Mouse (Mus musculus) MEL (cell line): ENCODE data around the gene Kctd19.
A peak's percentile ranks its signal among the peaks of the same experiment; 100 is the strongest.

ENCODE experiments used
- BHLHE40 ChIP-seq: IDR thresholded peaks from 2 replicates; pipeline ENCODE4 v1.6.1; 2012; ENCODE audit warnings: low read depth, mild to moderate bottlenecking, inconsistent platforms, low read length, improper control_type of control experiment, borderline replicate concordance
- CTCF ChIP-seq, 3 experiments: IDR thresholded peaks in 2 of 3; conservative IDR thresholded peaks in 1 of 3; 2 replicates each; pipeline ENCODE4 v1.5.1; 2011 to 2012; ENCODE audit warnings: low read length in 3 of 3, low read depth in 2 of 3, mild to moderate bottlenecking in 2 of 3, improper control_type of control experiment in 1 of 3, inconsistent platforms in 1 of 3, mixed read lengths in 1 of 3, moderate library complexity in 1 of 3; ENCODE audit not compliant: control insufficient read depth in 1 of 3, insufficient read depth in 1 of 3, poor library complexity in 1 of 3, severe bottlenecking in 1 of 3
- E2F4 ChIP-seq: IDR thresholded peaks from 2 replicates; pipeline ENCODE4 v1.6.1; 2011; ENCODE audit warnings: low read depth, low read length, improper control_type of control experiment, borderline replicate concordance
- ELF1 ChIP-seq: IDR thresholded peaks from 2 replicates; pipeline ENCODE4 v1.6.1; 2014; ENCODE audit warnings: low read depth, mild to moderate bottlenecking, inconsistent platforms, low read length, improper control_type of control experiment, moderate library complexity
- EP300 ChIP-seq, 2 experiments: IDR thresholded peaks; 2 replicates each; pipeline ENCODE4 v1.6.1; 2011; ENCODE audit warnings: improper control_type of control experiment in 2 of 2, low read length in 2 of 2, low read depth in 1 of 2, mild to moderate bottlenecking in 1 of 2
- MEF2A ChIP-seq: IDR thresholded peaks from 2 replicates; pipeline ENCODE4 v1.6.1; 2014; ENCODE audit warnings: low read depth, mild to moderate bottlenecking, inconsistent platforms, low read length, improper control_type of control experiment; ENCODE audit not compliant: poor library complexity, insufficient replicate concordance, severe bottlenecking; ENCODE audit errors: extremely low read depth
- POLR2A ChIP-seq, 2 experiments: IDR thresholded peaks; 2 replicates each; pipeline ENCODE4 v1.6.1; 2011 to 2012; ENCODE audit warnings: low read length in 2 of 2, mild to moderate bottlenecking in 2 of 2, control low read depth in 1 of 2, improper control_type of control experiment in 1 of 2, low read depth in 1 of 2, moderate library complexity in 1 of 2; ENCODE audit not compliant: control insufficient read depth in 1 of 2, insufficient read depth in 1 of 2, poor library complexity in 1 of 2
- POLR2AphosphoS5 ChIP-seq: IDR thresholded peaks from 2 replicates; pipeline ENCODE4 v1.6.1; 2012; ENCODE audit warnings: low read depth, borderline replicate concordance, mild to moderate bottlenecking, inconsistent platforms, low read length, moderate library complexity, mixed read lengths
- RAD21 ChIP-seq: IDR thresholded peaks from 2 replicates; pipeline ENCODE4 v1.6.1; 2011; ENCODE audit warnings: mild to moderate bottlenecking, low read depth, low read length, improper control_type of control experiment
- RCOR1 ChIP-seq: IDR thresholded peaks from 2 replicates; pipeline ENCODE4 v1.6.1; 2012; ENCODE audit warnings: low read depth, mild to moderate bottlenecking, inconsistent platforms, low read length, improper control_type of control experiment
- USF1 ChIP-seq: IDR thresholded peaks from 2 replicates; pipeline ENCODE4 v1.6.1; 2014; ENCODE audit warnings: low read depth, mild to moderate bottlenecking, inconsistent platforms, low read length, improper control_type of control experiment, moderate library complexity
- USF2 ChIP-seq, 2 experiments: IDR thresholded peaks; 2 replicates each; pipeline ENCODE4 v1.6.1; 2011 to 2012; ENCODE audit warnings: improper control_type of control experiment in 2 of 2, low read length in 2 of 2, borderline replicate concordance in 1 of 2, inconsistent platforms in 1 of 2, low read depth in 1 of 2, mild to moderate bottlenecking in 1 of 2; ENCODE audit not compliant: insufficient read depth in 1 of 2
- ZC3H11A ChIP-seq: IDR thresholded peaks from 2 replicates; pipeline ENCODE4 v1.6.1; 2012; ENCODE audit warnings: low read depth, mild to moderate bottlenecking, inconsistent platforms, low read length, improper control_type of control experiment
- ZNF384 ChIP-seq: IDR thresholded peaks from 2 replicates; pipeline ENCODE4 v1.6.1; 2012; ENCODE audit warnings: low read depth, mild to moderate bottlenecking, inconsistent platforms, low read length, improper control_type of control experiment

DNA sequence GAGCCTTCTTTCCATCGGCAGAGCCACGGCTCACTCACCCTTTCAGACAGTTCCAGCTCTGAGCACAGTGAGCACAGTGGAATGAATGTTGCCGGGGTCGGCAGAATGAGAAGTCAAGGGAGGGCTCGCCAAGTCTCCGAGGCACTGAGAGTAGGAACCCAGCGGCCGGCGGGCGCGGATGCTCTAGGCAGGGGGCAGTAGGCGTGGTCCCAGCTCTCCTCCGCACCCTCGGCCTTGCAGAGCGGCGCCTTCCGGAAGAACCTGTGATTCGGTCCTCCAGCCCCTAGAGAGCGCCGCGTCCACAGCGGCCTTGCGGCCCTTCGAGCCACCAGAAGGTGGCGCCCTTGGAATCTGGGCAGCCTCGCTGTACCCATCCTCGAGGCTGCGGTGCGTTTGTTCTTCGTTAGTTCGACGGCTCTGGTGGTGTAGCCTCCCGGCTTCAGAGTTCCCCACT lies 38.8 kb downstream of the Kctd19 start:
- no peak for TF ChIP-seq ELF1
- TF ChIP-seq CTCF (IDR thresholded peaks at IDR 0.05 in 2 of 3, conservative IDR thresholded peaks at IDR 0.05 in 1 of 3; ENCODE audit: control insufficient read depth in 1 of 3, insufficient read depth in 1 of 3, low read depth in 2 of 3, low read length in 3 of 3, poor library complexity in 1 of 3, severe bottlenecking in 1 of 3): peak in 2 of 3 experiments; percentile 69 to 95; a peak in 5 of 6 replicates
- TF ChIP-seq POLR2AphosphoS5: no peak
- TF ChIP-seq MEF2A: no peak
- TF ChIP-seq RAD21: no peak
- no peak for TF ChIP-seq EP300 (IDR thresholded peaks at IDR 0.05; ENCODE audit: low read depth in 1 of 2, low read length in 2 of 2)
- TF ChIP-seq BHLHE40: no peak
- TF ChIP-seq POLR2A (IDR thresholded peaks at IDR 0.05; ENCODE audit: control insufficient read depth in 1 of 2, insufficient read depth in 1 of 2, low read depth in 1 of 2, low read length in 2 of 2, poor library complexity in 1 of 2): no peak
- TF ChIP-seq USF1: no peak
- no peak for TF ChIP-seq ZNF384
- no peak for TF ChIP-seq ZC3H11A
- no peak for TF ChIP-seq USF2 (IDR thresholded peaks at IDR 0.05; ENCODE audit: borderline replicate concordance in 1 of 2, insufficient read depth in 1 of 2, low read depth in 1 of 2, low read length in 2 of 2)
- no peak for TF ChIP-seq RCOR1
- no peak for TF ChIP-seq E2F4
